Comparison of ENCODE assay signal across 14 mouse cellular contexts in the genomic region with DNA sequence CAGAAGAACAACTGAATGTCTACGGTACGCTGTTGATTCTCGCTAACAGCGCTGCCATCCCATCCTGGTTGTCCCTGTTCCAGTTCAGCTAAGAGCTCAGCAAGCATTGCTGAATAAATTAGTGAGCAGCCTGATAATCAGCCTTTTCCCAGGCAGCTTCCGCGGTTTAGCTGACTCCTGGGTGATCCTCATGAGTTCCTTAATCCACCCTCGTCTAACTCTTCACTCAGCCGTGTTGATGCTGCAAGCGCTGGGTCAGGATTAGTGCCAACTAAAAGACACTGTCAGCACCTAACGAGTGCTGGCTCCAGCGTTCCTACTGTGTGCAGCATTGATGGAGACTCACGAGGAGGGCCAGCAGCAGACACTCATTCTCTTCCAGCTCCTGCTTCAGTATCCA. TPM values are rescaled to one million over a fixed set of nuclear protein-coding genes. Genes with fewer than 3 reads are reported as not detected.
"Had no signal": no experiment of that assay in that cellular context is flagged by ENCODE, and none has a peak within 500 bp of the region (broad histone marks: within the 10 kb centered on the region; RNA-seq: fewer than 3 reads in every experiment).

No protein-coding gene starts in this region.

- ATAC-seq: intestine, embryonic 16.5 days; midbrain, embryonic 15.5 days had no signal

- H3K9ac ChIP-seq: limb, embryonic 12.5 days; lung, embryonic 15.5 days; midbrain, embryonic 15.5 days had no signal

- H3K4me3 ChIP-seq: limb, embryonic 12.5 days; lung, embryonic 15.5 days; midbrain, embryonic 15.5 days had no signal

- H3K9me3 ChIP-seq: limb, embryonic 12.5 days; lung, embryonic 15.5 days; midbrain, embryonic 15.5 days had no signal

- H3K36me3 ChIP-seq: limb, embryonic 12.5 days; lung, embryonic 15.5 days; midbrain, embryonic 15.5 days had no signal

- H3K4me2 ChIP-seq: limb, embryonic 12.5 days; lung, embryonic 15.5 days; midbrain, embryonic 15.5 days had no signal

- DNase-seq: kidney, adult 8-10 months; kidney, postnatal 25 days; layer of hippocampus, adult 9-11 months; layer of hippocampus, postnatal 36 days; lung, postnatal 14 days; right cerebral cortex, postnatal 4 days; spleen, adult 18-20 months; thymus, adult 18-20 months; thymus, postnatal 36 days had no signal

- H3K27ac ChIP-seq: limb, embryonic 12.5 days; lung, embryonic 15.5 days; macrophage; midbrain, embryonic 15.5 days had no signal

RNA-seq across cellular contexts. Expression of gene Cited4, which starts 4.7 kb away (rescaled TPM):
- polyA plus RNA-seq: macrophage had no signal
